Mouse (Mus musculus) ES-E14 (cell line): Measurements from ENCODE around the gene Tac2. TPM values are rescaled to one million over a fixed set of nuclear protein-coding genes. Genes with fewer than 3 reads are reported as not detected.
"Not testable (repeated sequence)": the region's sequence is repeated elsewhere in the genome, so short reads cannot be mapped to it uniquely, and the experiment has no call there.

Source experiments
- DNase-seq: peaks from one replicate; pipeline ENCODE4 v3.0.0-alpha.2; 2013; ENCODE audit warnings: low read depth, low spot score
- H3K27ac ChIP-seq: 2 replicates; pipeline ENCODE4 v1.5.1; 2012; ENCODE audit warnings: low read depth, mild to moderate bottlenecking, low read length, moderate library complexity, mixed read lengths; ENCODE audit not compliant: poor library complexity, insufficient read depth, severe bottlenecking
- H3K36me3 ChIP-seq: 2 replicates; pipeline ENCODE4 v1.6.1; 2012; ENCODE audit warnings: mild to moderate bottlenecking, low read length, moderate library complexity, mixed read lengths; ENCODE audit not compliant: control insufficient read depth, poor library complexity, insufficient read depth, severe bottlenecking
- H3K4me1 ChIP-seq, 2 experiments: fragments of 150-350 bp in 1 of 2; sonication (generic) in 1 of 2; 2 replicates each; pipeline ENCODE4 v1.6.1; 2012; ENCODE audit warnings: low read length in 2 of 2, mild to moderate bottlenecking in 1 of 2, mixed read lengths in 1 of 2; ENCODE audit not compliant: control insufficient read depth in 2 of 2, insufficient read depth in 2 of 2, poor library complexity in 1 of 2
- H3K4me3 ChIP-seq, 2 experiments: fragments of 150-350 bp in 1 of 2; sonication (generic) in 1 of 2; 2 replicates each; pipeline ENCODE4 v1.5.1; 2012; ENCODE audit warnings: low read length in 2 of 2, low read depth in 1 of 2, mild to moderate bottlenecking in 1 of 2, mixed read lengths in 1 of 2; ENCODE audit not compliant: insufficient read depth in 1 of 2, poor library complexity in 1 of 2, severe bottlenecking in 1 of 2
- H3K9ac ChIP-seq: 2 replicates; pipeline ENCODE4 v1.6.1; 2012; ENCODE audit warnings: low read depth, mild to moderate bottlenecking, low read length, mixed read lengths; ENCODE audit not compliant: poor library complexity, insufficient read depth, severe bottlenecking
- H3K9me3 ChIP-seq: fragments of 150-350 bp; sonication (generic); 2 replicates; pipeline ENCODE4 v1.6.1; 2012; ENCODE audit warnings: low read depth, mild to moderate bottlenecking, low read length; ENCODE audit not compliant: control insufficient read depth, insufficient read depth
- CHD2 ChIP-seq: IDR thresholded peaks from 2 replicates; pipeline ENCODE4 v1.6.1; 2014; ENCODE audit warnings: mild to moderate bottlenecking, low read depth, low read length, inconsistent platforms
- HCFC1 ChIP-seq: IDR thresholded peaks from 2 replicates; pipeline ENCODE4 v1.6.1; 2012; ENCODE audit warnings: low read length, inconsistent platforms, borderline replicate concordance; ENCODE audit not compliant: insufficient read depth
- MAFK ChIP-seq: IDR thresholded peaks from 2 replicates; pipeline ENCODE4 v1.6.1; 2014; ENCODE audit warnings: mild to moderate bottlenecking, low read depth, low read length, inconsistent platforms; ENCODE audit not compliant: insufficient read depth
- ZC3H11A ChIP-seq: IDR thresholded peaks from 2 replicates; pipeline ENCODE4 v1.6.1; 2012; ENCODE audit warnings: low read depth, mild to moderate bottlenecking, inconsistent platforms, low read length, borderline replicate concordance
- ZNF384 ChIP-seq: IDR thresholded peaks from 2 replicates; pipeline ENCODE4 v1.6.1; 2012; ENCODE audit warnings: low read depth, low read length, inconsistent platforms
- in situ Hi-C, 2 experiments: fragments of 600-800 bp; cut with MboI; formaldehyde crosslinking; loops; one replicate each; pipeline ENCODE4 v1.15.1; 2025; ENCODE audit warnings: low sequenced_read_pairs in 2 of 2, inconsistent platforms in 1 of 2; ENCODE audit not compliant: unreplicated experiment in 2 of 2
- total RNA-seq: library from RNA; depleted of rRNA; stranded (reverse); fragments of 300-350 nt; gene quantifications from 2 replicates; pipeline ENCODE4 v1.2.3, GENCODE M21; 2012

Gene Tac2
- total RNA-seq, 1 experiment = 0.45 TPM

DNA sequence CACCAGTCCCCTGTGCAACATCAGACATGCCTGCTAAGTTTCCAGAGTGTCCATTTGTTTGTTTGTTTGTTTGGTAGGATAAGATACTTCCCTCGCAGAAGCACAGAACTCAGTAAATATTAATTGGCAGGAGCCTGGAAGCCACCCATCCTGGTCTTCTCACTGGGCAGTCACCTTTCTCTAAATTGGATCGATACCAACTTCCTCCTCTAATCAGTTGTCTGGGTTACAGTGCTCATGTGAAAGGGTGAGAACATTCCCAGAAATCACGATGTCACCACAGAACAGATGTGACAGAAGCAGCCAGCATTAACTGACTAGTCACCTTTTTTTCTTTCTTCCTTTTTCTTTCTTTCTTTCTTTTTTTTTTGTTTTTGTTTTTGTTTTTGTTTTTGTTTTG, 31.0 kb downstream of the Tac2 start:
- Histone ChIP-seq H3K4me1 (peaks cover 0 to 6% of the 10 kb centered on the region in 2 experiments; a peak in 1 of 4 replicates), H3K36me3 (no peaks in the 10 kb centered on the region), H3K4me3 (no peak overlapping the region), H3K9ac (no peak overlapping the region), H3K9me3 (no peaks in the 10 kb centered on the region), H3K27ac (no peak overlapping the region)
- no peak for DNase-seq
- TF ChIP-seq MAFK = no peak
- no peak for TF ChIP-seq CHD2
- no peak for TF ChIP-seq HCFC1
- no peak for TF ChIP-seq ZC3H11A
- no peak for TF ChIP-seq ZNF384
- in situ Hi-C loops = no loop called here

DNA sequence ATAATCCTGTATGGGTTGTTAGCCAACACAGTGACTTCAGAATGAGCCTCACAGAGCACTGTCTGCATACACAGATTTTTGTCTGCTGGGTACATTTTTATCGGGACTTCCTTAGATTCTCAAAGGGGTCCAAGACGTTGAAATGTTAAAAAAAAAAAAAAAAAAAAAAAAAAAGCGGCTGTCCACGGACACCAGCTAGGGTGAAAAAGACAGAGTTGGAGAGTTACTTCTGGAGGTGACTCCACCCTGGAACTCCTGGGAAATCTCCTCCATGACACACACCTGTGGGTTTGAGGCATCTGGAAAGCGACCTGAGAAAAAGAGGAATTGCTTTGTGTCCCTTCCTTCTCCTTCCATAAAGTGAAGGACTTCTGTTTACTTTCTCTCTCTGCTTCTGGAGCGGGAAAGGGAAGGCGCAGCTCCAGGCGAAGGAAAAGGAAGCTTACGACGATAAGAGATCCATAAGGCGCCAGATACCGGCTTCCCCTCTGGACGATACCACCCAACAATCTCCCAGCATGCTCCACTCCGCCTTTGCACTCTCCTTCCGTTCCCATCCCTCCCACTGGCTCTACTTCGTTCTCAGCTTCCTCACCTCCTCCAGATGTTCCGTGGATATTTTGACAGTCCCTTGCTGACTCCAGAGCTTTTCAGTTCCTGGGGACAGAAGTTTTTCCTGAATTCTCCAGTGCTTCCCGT, 31.6 kb downstream of the Tac2 start:
- H3K36me3 ChIP-seq = no peaks in the 10 kb centered on the region
- no peaks in the 10 kb centered on the region for H3K4me1 ChIP-seq
- no peak for DNase-seq
- H3K9me3 ChIP-seq = no peaks in the 10 kb centered on the region
- TF ChIP-seq ZNF384 (peak; percentile 52; the same call in 1 of the 2 replicates), HCFC1 (no peak)
- no peak overlapping the region for H3K9ac ChIP-seq
- no peak overlapping the region for H3K27ac ChIP-seq
- in situ Hi-C loops = no loop called here
- peak overlapping the region in 1 of 2 experiments; percentile 23; a peak in 2 of 4 replicates for H3K4me3 ChIP-seq

DNA sequence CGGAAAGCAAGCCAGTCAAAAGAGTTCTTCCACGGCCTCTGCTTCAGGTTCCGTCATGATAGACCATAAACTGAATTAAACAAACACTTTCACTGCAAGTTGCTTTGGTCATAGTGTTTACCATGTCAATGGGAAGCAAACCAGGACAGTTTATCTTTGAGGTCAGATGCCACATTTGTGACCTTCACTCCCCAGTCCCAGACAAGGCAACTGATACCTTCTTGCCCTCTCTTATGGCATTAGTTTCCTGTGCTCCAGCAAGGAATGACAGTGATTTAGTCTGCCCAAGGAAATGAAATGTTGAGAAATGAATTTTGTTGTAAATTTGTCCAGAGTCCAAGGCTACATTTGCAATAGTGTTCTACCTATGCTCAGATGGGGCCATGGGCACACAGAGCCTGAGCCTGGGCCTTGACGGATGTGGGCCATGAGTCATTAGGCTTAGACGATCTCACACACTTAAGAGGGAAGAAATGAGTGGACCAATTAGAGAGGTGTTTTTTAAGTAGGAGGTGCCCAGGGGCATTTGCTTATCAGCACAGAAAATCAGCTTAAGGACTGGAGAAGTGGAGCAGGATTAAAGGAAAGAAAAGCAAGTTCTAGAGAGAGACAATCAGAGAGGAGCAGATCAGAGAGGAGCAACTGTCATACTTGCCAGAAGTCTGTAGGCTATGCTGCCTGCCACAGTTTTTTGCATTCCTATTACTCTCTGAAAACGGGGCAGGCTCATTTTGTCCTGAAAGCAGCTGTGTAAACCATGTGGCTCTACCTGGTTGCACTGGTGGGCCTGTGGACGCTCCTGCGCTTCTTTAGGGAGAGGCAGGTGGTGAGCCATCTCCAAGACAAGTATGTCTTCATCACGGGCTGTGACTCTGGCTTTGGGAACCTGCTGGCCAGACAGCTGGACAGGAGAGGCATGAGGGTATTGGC, 35.2 kb downstream of the Tac2 start, which contains the start of the genes Rdh1 and Rdh16f1:
Gene Rdh1 (plus strand): TSS at position 541 of the 930 bp plus-strand sequence.
Gene Rdh16f1 (plus strand): TSS at position 607 of the 930 bp plus-strand sequence.
- Histone ChIP-seq H3K9ac (no peak within 1 kb of the TSS), H3K36me3 (no peaks in the 10 kb centered on the region), H3K9me3 (no peaks in the 10 kb centered on the region), H3K4me1 (no peaks in the 10 kb centered on the region; a peak in 1 of 4 replicates), H3K4me3 (no peak within 1 kb of the TSS), H3K27ac (no peak within 1 kb of the TSS)
- no peak for DNase-seq
- in situ Hi-C loops = no loop called here
- no peak for TF ChIP-seq CHD2
- no peak for TF ChIP-seq ZC3H11A
- TF ChIP-seq HCFC1 = no peak
- TF ChIP-seq ZNF384 = no peak
- no peak for TF ChIP-seq MAFK

DNA sequence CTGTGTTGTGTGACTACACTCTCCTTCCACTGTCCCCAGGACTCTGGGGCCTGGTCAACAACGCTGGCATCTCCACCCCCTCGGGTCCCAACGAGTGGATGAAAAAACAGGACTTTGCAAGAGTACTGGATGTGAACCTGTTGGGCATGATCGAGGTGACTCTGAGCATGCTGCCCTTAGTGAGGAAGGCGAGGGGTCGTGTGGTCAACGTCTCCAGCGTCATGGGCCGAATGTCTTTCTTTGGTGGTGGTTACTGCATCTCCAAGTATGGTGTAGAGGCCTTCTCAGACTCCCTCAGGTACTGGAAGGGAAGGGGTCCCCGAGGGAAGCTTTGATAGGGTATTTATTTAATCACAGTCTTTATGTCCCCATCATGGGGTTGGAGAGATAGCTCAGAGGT, 38.6 kb downstream of the Tac2 start:
- in situ Hi-C loops, DNase-seq, H3K4me1 ChIP-seq: not testable (repeated sequence)

More for the DNA sequence above, 38.6 kb downstream of the Tac2 start:
- H3K4me3 ChIP-seq, H3K9ac ChIP-seq, H3K36me3 ChIP-seq, H3K9me3 ChIP-seq, H3K27ac ChIP-seq: not testable (repeated sequence)
